ENCODE assay signal across 14 mouse cellular contexts in the genomic region with DNA sequence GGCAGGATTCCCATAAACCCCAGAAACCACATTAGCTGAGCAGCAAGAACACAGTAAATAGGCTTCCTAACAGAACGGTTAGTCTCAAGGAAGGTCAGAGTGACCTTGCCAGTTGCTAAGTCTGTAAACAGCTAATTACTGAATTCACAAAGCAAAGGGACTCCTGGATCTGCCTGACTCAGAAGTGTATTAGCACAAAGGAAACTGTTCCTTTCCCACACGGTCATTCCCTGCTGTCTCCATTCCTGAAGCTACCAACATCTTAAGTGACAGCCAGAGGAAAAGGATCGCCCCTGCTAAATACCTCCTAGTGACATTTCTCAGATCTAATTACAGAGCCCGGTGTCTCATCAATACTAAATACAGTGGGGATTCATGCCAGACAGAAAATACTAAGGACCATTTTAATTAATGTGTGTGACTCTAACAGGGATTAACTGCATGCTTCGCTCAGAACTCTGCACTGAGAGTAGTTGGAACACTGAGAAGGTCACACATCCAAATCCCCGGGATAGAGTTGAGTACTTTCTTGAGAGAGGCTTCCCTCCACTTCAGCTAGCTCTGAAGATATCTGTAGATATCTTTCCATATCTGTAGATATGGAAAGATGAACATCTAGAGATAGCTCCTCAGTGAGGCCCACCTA.
A peak's percentile ranks its signal among the peaks of the same experiment; 100 is the strongest.
DNase-seq lines count a peak whose midpoint lies in the region; ATAC-seq lines count a peak whose summit lies in the region.
"Had no signal": no experiment of that assay in that cellular context is flagged by ENCODE, and none has a peak within 500 bp of the region (broad histone marks: within the 10 kb centered on the region; RNA-seq: fewer than 3 reads in every experiment).

No protein-coding gene starts in this region.

- no peak overlapping the region for H3K9ac ChIP-seq in hindbrain, embryonic 13.5 days
- H3K9ac ChIP-seq in hindbrain, embryonic 11.5 days (ENCODE audit: low read depth, low read length): no peak overlapping the region
- no peak overlapping the region for H3K9ac ChIP-seq in hindbrain, embryonic 16.5 days (ENCODE audit: low read depth, low read length)
- H3K9ac ChIP-seq: embryonic facial prominence, embryonic 15.5 days; heart, embryonic 15.5 days; limb, embryonic 15.5 days; stomach, embryonic 15.5 days had no signal

- no peaks in the 10 kb centered on the region for H3K9me3 ChIP-seq in hindbrain, embryonic 13.5 days
- no peaks in the 10 kb centered on the region for H3K9me3 ChIP-seq in hindbrain, embryonic 11.5 days (ENCODE audit: control insufficient read depth, low read length)
- H3K9me3 ChIP-seq in hindbrain, embryonic 16.5 days (ENCODE audit: control insufficient read depth, low read length): no peaks in the 10 kb centered on the region
- H3K9me3 ChIP-seq: embryonic facial prominence, embryonic 15.5 days; heart, embryonic 15.5 days; limb, embryonic 15.5 days; stomach, embryonic 15.5 days had no signal

- no peak for DNase-seq in hindbrain, embryonic 11.5 days (ENCODE audit: low spot score)
- DNase-seq in right cerebral cortex, adult 2 months (ENCODE audit: low spot score in 2 of 2): peak; percentile 4 to 18
- DNase-seq in right cerebral cortex, postnatal 14 days: no peak
- DNase-seq in thymus, postnatal 10 days (ENCODE audit: low spot score in 2 of 2): no peak
- DNase-seq in thymus, postnatal 4 days: no peak
- DNase-seq: cerebellum, adult 18-20 months; lung, adult 2 months had no signal

- no peak overlapping the region for H3K4me2 ChIP-seq in hindbrain, embryonic 13.5 days
- H3K4me2 ChIP-seq in hindbrain, embryonic 11.5 days (replicated peaks; ENCODE audit: low read depth, low read length): no peak overlapping the region
- H3K4me2 ChIP-seq in hindbrain, embryonic 16.5 days (ENCODE audit: low read length): no peak overlapping the region
- H3K4me2 ChIP-seq: embryonic facial prominence, embryonic 15.5 days; heart, embryonic 15.5 days; limb, embryonic 15.5 days; stomach, embryonic 15.5 days had no signal

- no peak overlapping the region for H3K4me3 ChIP-seq in hindbrain, embryonic 13.5 days
- no peak overlapping the region for H3K4me3 ChIP-seq in hindbrain, embryonic 11.5 days (ENCODE audit: low read depth, low read length)
- no peak overlapping the region for H3K4me3 ChIP-seq in hindbrain, embryonic 16.5 days (ENCODE audit: low read length)
- H3K4me3 ChIP-seq: embryonic facial prominence, embryonic 15.5 days; heart, embryonic 15.5 days; limb, embryonic 15.5 days; stomach, embryonic 15.5 days had no signal

- no peaks in the 10 kb centered on the region for H3K36me3 ChIP-seq in hindbrain, embryonic 13.5 days
- no peaks in the 10 kb centered on the region for H3K36me3 ChIP-seq in hindbrain, embryonic 11.5 days (ENCODE audit: control insufficient read depth, insufficient read depth, low read length)
- no peaks in the 10 kb centered on the region for H3K36me3 ChIP-seq in hindbrain, embryonic 16.5 days (ENCODE audit: control insufficient read depth, insufficient read depth, low read length)
- H3K36me3 ChIP-seq: embryonic facial prominence, embryonic 15.5 days; heart, embryonic 15.5 days; limb, embryonic 15.5 days; stomach, embryonic 15.5 days had no signal

- H3K27me3 ChIP-seq in hindbrain, embryonic 13.5 days: no peaks in the 10 kb centered on the region
- H3K27me3 ChIP-seq in hindbrain, embryonic 11.5 days (ENCODE audit: control insufficient read depth, insufficient read depth, low read length): no peaks in the 10 kb centered on the region
- H3K27me3 ChIP-seq in hindbrain, embryonic 16.5 days (replicated peaks; ENCODE audit: control insufficient read depth, insufficient read depth, low read length): no peaks in the 10 kb centered on the region
- H3K27me3 ChIP-seq: embryonic facial prominence, embryonic 15.5 days; heart, embryonic 15.5 days; limb, embryonic 15.5 days; stomach, embryonic 15.5 days had no signal

- H3K27ac ChIP-seq in hindbrain, embryonic 13.5 days: peak overlapping the region; percentile 30; the same call in 1 of the 2 replicates
- H3K27ac ChIP-seq in hindbrain, embryonic 11.5 days (ENCODE audit: low read depth, low read length): no peak overlapping the region
- H3K27ac ChIP-seq in hindbrain, embryonic 16.5 days (ENCODE audit: low read depth, low read length): peak overlapping the region; percentile 59; the same call in 1 of the 2 replicates
- H3K27ac ChIP-seq: embryonic facial prominence, embryonic 15.5 days; heart, embryonic 15.5 days; limb, embryonic 15.5 days; stomach, embryonic 15.5 days had no signal

- 57% methylated on average over 6 of the region's 6 CpGs for WGBS in hindbrain, embryonic 13.5 days
- WGBS in hindbrain, embryonic 11.5 days: 67% methylated on average over 6 of the region's 6 CpGs
- 36% methylated on average over 6 of the region's 6 CpGs for WGBS in hindbrain, embryonic 16.5 days

- H3K4me1 ChIP-seq in hindbrain, embryonic 13.5 days (replicated peaks): peaks cover 6% of the 10 kb centered on the region; the same call in 1 of the 2 replicates
- no peaks in the 10 kb centered on the region for H3K4me1 ChIP-seq in hindbrain, embryonic 11.5 days (replicated peaks; ENCODE audit: control insufficient read depth, insufficient read depth, low read length)
- H3K4me1 ChIP-seq in hindbrain, embryonic 16.5 days (ENCODE audit: control insufficient read depth, insufficient read depth, low read depth, low read length): peaks cover 3% of the 10 kb centered on the region; the same call in 1 of the 2 replicates
- H3K4me1 ChIP-seq: embryonic facial prominence, embryonic 15.5 days; heart, embryonic 15.5 days; limb, embryonic 15.5 days; stomach, embryonic 15.5 days had no signal

- ATAC-seq in hindbrain, embryonic 13.5 days (ENCODE audit: low FRiP score): peak; percentile 36; the same call in 1 of the 2 replicates
- no peak for ATAC-seq in hindbrain, embryonic 11.5 days (ENCODE audit: low FRiP score)
- ATAC-seq in hindbrain, embryonic 16.5 days: peak; percentile 63
- ATAC-seq: activated CD4-positive, CD25-positive, alpha-beta regulatory T cell, adult 4 months had no signal

Comparison
In these comparisons a context has a peak if more than half of its experiments do, and no peak if none do; other contexts are left out.
1. DNase-seq: peak in right cerebral cortex, adult 2 months (2 of 2); none in hindbrain, embryonic 11.5 days (single experiment), right cerebral cortex, postnatal 14 days (single experiment), thymus, postnatal 10 days (0 of 2) and thymus, postnatal 4 days (single experiment).